Mouse (Mus musculus): ENCODE results near the gene Vps37c.

The Vps37c gene

GRCm38 (mm10) chr19:10752106-10752505 is 63.6 kb downstream of the Vps37c start:
- no peaks in the 10 kb centered on the region for H3K36me3 ChIP-seq (ENCODE audit: control insufficient read depth, insufficient read depth, low read length, poor library complexity, severe bottlenecking)
- H3K27me3 ChIP-seq (ENCODE audit: control insufficient read depth, insufficient read depth, low read length, poor library complexity, severe bottlenecking) = no peaks in the 10 kb centered on the region
- DNase-seq (ENCODE audit: low read depth, low spot score) = no peak

- DNase-seq (ENCODE audit: low read depth, low spot score) = no peak
- Histone ChIP-seq H3K27me3 (ENCODE audit: control insufficient read depth, insufficient read depth, low read length, poor library complexity, severe bottlenecking) (no peaks in the 10 kb centered on the region), H3K36me3 (ENCODE audit: control insufficient read depth, insufficient read depth, low read length, poor library complexity, severe bottlenecking) (no peaks in the 10 kb centered on the region)
Observed at GRCm38 (mm10) chr19:10752646-10753045, 64.1 kb downstream of the Vps37c start.

- no peak for DNase-seq (ENCODE audit: low read depth, low spot score)
- no peaks in the 10 kb centered on the region for H3K27me3 ChIP-seq (ENCODE audit: control insufficient read depth, insufficient read depth, low read length, poor library complexity, severe bottlenecking)
- no peaks in the 10 kb centered on the region for H3K36me3 ChIP-seq (ENCODE audit: control insufficient read depth, insufficient read depth, low read length, poor library complexity, severe bottlenecking)
Observed at GRCm38 (mm10) chr19:10757125-10757524, 68.6 kb downstream of the Vps37c start.

- no peaks in the 10 kb centered on the region for H3K36me3 ChIP-seq (ENCODE audit: control insufficient read depth, insufficient read depth, low read length, poor library complexity, severe bottlenecking)
Observed at GRCm38 (mm10) chr19:10757526-10757925, 69.0 kb downstream of the Vps37c start.

GRCm38 (mm10) chr19:10758708-10759107 is 70.2 kb downstream of the Vps37c start:
- Histone ChIP-seq H3K36me3 (ENCODE audit: control insufficient read depth, insufficient read depth, low read length, poor library complexity, severe bottlenecking) (no peaks in the 10 kb centered on the region), H3K27me3 (ENCODE audit: control insufficient read depth, insufficient read depth, low read length, poor library complexity, severe bottlenecking) (no peaks in the 10 kb centered on the region)
- DNase-seq (ENCODE audit: low read depth, low spot score) = no peak

More at GRCm38 (mm10) chr19:10757526-10757925, 69.0 kb downstream of the Vps37c start:
- no peaks in the 10 kb centered on the region for H3K27me3 ChIP-seq (ENCODE audit: control insufficient read depth, insufficient read depth, low read length, poor library complexity, severe bottlenecking)
- DNase-seq (ENCODE audit: low read depth, low spot score) = no peak

- Histone ChIP-seq H3K36me3 (ENCODE audit: control insufficient read depth, insufficient read depth, low read length, poor library complexity, severe bottlenecking) (no peaks in the 10 kb centered on the region), H3K27me3 (ENCODE audit: control insufficient read depth, insufficient read depth, low read length, poor library complexity, severe bottlenecking) (no peaks in the 10 kb centered on the region)
- no peak for DNase-seq (ENCODE audit: low read depth, low spot score)
Observed at GRCm38 (mm10) chr19:10759525-10759924, 71.0 kb downstream of the Vps37c start.

- Histone ChIP-seq H3K27me3 (ENCODE audit: control insufficient read depth, insufficient read depth, low read length, poor library complexity, severe bottlenecking) (no peaks in the 10 kb centered on the region), H3K36me3 (ENCODE audit: control insufficient read depth, insufficient read depth, low read length, poor library complexity, severe bottlenecking) (no peaks in the 10 kb centered on the region)
- DNase-seq (ENCODE audit: low read depth, low spot score) = no peak
Observed at GRCm38 (mm10) chr19:10759983-10760831, 71.7 kb downstream of the Vps37c start.

- no peaks in the 10 kb centered on the region for H3K27me3 ChIP-seq (ENCODE audit: control insufficient read depth, insufficient read depth, low read length, poor library complexity, severe bottlenecking)
- no peaks in the 10 kb centered on the region for H3K36me3 ChIP-seq (ENCODE audit: control insufficient read depth, insufficient read depth, low read length, poor library complexity, severe bottlenecking)
- no peak for DNase-seq (ENCODE audit: low read depth, low spot score)
Observed at GRCm38 (mm10) chr19:10761794-10762415, 73.4 kb downstream of the Vps37c start.

GRCm38 (mm10) chr19:10762468-10762867 is 73.9 kb downstream of the Vps37c start:
- no peaks in the 10 kb centered on the region for H3K36me3 ChIP-seq (ENCODE audit: control insufficient read depth, insufficient read depth, low read length, poor library complexity, severe bottlenecking)
- DNase-seq (ENCODE audit: low read depth, low spot score) = no peak
- no peaks in the 10 kb centered on the region for H3K27me3 ChIP-seq (ENCODE audit: control insufficient read depth, insufficient read depth, low read length, poor library complexity, severe bottlenecking)

- Histone ChIP-seq H3K36me3 (ENCODE audit: control insufficient read depth, insufficient read depth, low read length, poor library complexity, severe bottlenecking) (no peaks in the 10 kb centered on the region), H3K27me3 (ENCODE audit: control insufficient read depth, insufficient read depth, low read length, poor library complexity, severe bottlenecking) (no peaks in the 10 kb centered on the region)
- DNase-seq (ENCODE audit: low read depth, low spot score) = no peak
Observed at GRCm38 (mm10) chr19:10763381-10764031, 75.0 kb downstream of the Vps37c start.

Data from splenic B cell, adult 2 months (primary cell).